Mouse (Mus musculus) forebrain, embryonic 15.5 days (tissue): ENCODE results near the gene Piga. TPM values are rescaled to one million over a fixed set of nuclear protein-coding genes. Genes with fewer than 3 reads are reported as not detected.
A peak's percentile ranks its signal among the peaks of the same experiment; 100 is the strongest.

Source experiments
- ATAC-seq: fragments of 200-750 bp; cut with Nextera tagmentation; replicated peaks from 2 replicates; pipeline ENCODE4 v1.8.0; 2017; ENCODE audit warnings: mild to moderate bottlenecking, moderate TSS enrichment, moderate library complexity
- H3K27ac ChIP-seq: fragments of 300-500 bp; sonication (generic); replicated peaks from 2 replicates; pipeline ENCODE4 v1.5.1; 2015; ENCODE audit warnings: mild to moderate bottlenecking, inconsistent platforms
- H3K27me3 ChIP-seq: fragments of 300-500 bp; sonication (generic); 2 replicates; pipeline ENCODE4 v1.6.1; 2015; ENCODE audit warnings: inconsistent platforms
- H3K36me3 ChIP-seq: fragments of 300-500 bp; sonication (generic); 2 replicates; pipeline ENCODE4 v1.6.1; 2015; ENCODE audit warnings: mild to moderate bottlenecking, inconsistent platforms
- H3K4me1 ChIP-seq: fragments of 300-500 bp; sonication (generic); 2 replicates; pipeline ENCODE4 v1.6.1; 2015; ENCODE audit warnings: inconsistent platforms
- H3K4me2 ChIP-seq: fragments of 300-500 bp; sonication (generic); replicated peaks from 2 replicates; pipeline ENCODE4 v1.6.1; 2015; ENCODE audit warnings: mild to moderate bottlenecking, inconsistent platforms
- H3K4me3 ChIP-seq: fragments of 300-500 bp; sonication (generic); 2 replicates; pipeline ENCODE4 v1.5.1; 2015; ENCODE audit warnings: mild to moderate bottlenecking, inconsistent platforms
- H3K9ac ChIP-seq: fragments of 300-500 bp; sonication (generic); replicated peaks from 2 replicates; pipeline ENCODE4 v1.6.1; 2015; ENCODE audit warnings: mild to moderate bottlenecking, inconsistent platforms
- H3K9me3 ChIP-seq: fragments of 300-500 bp; sonication (generic); 2 replicates; pipeline ENCODE4 v1.6.1; 2016; ENCODE audit warnings: inconsistent platforms
- WGBS: fragments of 180-500 bp; shearing (Covaris S2); methylation state at CpG from one replicate; pipeline ENCODE4 v1.1.7; 2015; ENCODE audit warnings: mixed read lengths; 5-methylcytosine and 5-hydroxymethylcytosine counted together
- polyA plus RNA-seq: library from polyadenylated mRNA; unstranded; fragments of >200 nt; fragmentation: Nextera tagmentation; extraction: Ambion mirVana; gene quantifications from 2 replicates; pipeline ENCODE4 v1.2.1, GENCODE M21; 2015

Piga gene
- polyA plus RNA-seq, 1 experiment from 2014 or later = 8.0 TPM

DNA sequence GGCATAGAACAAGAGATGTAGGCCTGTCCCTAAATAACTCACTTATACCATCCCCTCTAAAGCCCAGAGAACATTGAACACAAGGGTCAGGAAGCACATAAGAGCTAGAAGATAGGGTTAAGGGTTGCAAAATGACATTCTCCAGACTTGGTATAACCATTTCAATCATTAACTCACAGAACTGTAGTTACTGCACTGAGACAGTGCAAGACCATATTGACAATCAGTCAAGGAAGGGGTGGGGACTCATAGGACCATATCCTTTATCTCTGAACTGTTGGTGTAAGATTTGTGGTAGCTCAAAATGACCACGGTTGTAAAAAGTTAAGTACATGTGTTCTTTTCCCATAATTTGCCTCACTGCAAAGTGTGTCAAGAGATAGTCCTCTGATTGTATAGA, 9.0 kb upstream of the Piga start:
- Histone ChIP-seq H3K4me2 (no peak overlapping the region), H3K9ac (no peak overlapping the region), H3K36me3 (no peaks in the 10 kb centered on the region), H3K4me3 (no peak overlapping the region), H3K9me3 (no peaks in the 10 kb centered on the region), H3K27ac (no peak overlapping the region), H3K4me1 (no peaks in the 10 kb centered on the region), H3K27me3 (no peaks in the 10 kb centered on the region)
- 75% methylated on average over 1 of the region's 1 CpGs for WGBS
- no peak for ATAC-seq

DNA sequence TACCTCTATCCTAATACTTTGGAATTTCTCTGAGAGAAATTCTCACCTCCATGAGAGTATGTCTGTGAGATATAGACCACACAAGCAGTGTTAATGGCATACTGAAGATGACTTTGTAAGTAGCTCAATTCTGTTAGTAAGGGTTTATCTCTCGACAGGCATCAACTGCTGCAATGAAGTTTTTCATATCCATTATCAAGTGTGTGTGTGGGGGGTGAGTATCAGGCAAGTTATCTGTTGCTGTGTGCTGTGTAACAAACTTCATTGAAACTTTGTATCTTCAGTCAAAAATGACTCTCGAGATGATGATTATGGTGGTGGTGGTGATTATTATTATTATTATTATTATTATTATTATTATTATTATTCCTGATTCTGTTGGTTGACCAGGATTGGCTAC, 2.8 kb upstream of the Piga start:
- Histone ChIP-seq H3K36me3 (no peaks in the 10 kb centered on the region), H3K9me3 (no peaks in the 10 kb centered on the region), H3K27me3 (no peaks in the 10 kb centered on the region), H3K9ac (no peak overlapping the region), H3K4me3 (no peak overlapping the region), H3K4me1 (peaks cover 11% of the 10 kb centered on the region), H3K27ac (no peak overlapping the region), H3K4me2 (no peak overlapping the region)
- 86% methylated on average over 2 of the region's 2 CpGs for WGBS
- ATAC-seq = no peak

DNA sequence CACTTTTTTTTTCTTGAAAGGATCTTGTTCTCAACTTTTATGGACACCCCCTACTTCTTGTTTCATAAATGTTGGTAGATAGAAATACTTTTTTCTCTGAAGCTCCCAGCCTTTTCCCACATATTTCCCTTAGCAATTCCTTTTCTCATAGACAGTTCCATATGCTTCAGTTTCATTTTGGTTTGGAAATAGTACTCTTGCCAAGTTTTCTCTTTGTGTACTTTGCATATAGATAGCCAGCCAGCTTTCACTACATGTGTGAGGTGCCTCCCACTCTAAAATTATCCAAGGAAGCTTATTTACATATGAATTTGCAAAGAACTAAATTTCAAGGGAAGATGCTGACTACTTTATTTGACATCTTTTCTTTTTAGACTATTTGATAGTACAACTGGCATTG, 1.6 kb upstream of the Piga start:
- ATAC-seq = no peak
- Histone ChIP-seq H3K27me3 (no peaks in the 10 kb centered on the region), H3K4me3 (no peak overlapping the region), H3K9ac (no peak overlapping the region), H3K4me2 (no peak overlapping the region), H3K4me1 (peaks cover 11% of the 10 kb centered on the region), H3K36me3 (no peaks in the 10 kb centered on the region), H3K27ac (no peak overlapping the region), H3K9me3 (no peaks in the 10 kb centered on the region)

DNA sequence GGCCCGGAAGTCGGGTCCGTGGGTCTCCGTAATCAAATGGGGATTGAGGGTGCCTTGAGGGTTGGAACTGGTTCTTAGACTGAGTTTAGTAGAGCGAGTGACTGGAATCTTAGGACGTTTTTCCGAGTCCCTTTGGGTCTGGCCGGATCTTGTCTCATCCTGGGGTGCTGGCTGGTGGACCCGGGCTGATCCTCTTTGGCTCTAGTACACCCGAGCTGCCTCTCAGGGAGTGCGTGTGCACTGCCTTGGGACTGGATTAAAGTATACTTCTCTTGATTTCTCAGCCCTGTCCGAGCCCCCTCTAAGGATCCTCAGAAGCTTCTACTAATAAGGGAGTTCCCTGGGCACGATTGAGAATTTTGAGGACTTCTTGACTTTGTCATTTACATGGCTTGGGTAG, 368 bp downstream of the Piga start:
- Histone ChIP-seq H3K36me3 (no peaks in the 10 kb centered on the region), H3K27ac (peak overlapping the region; percentile 57; the same call in 1 of the 2 replicates), H3K9me3 (no peaks in the 10 kb centered on the region), H3K27me3 (no peaks in the 10 kb centered on the region), H3K4me1 (peaks cover 11% of the 10 kb centered on the region), H3K9ac (peak overlapping the region; percentile 50), H3K4me3 (peak overlapping the region; percentile 59), H3K4me2 (peak overlapping the region; percentile 52)
- peak; percentile 30; the same call in 1 of the 2 replicates for ATAC-seq
- 17% methylated on average over 13 of the region's 13 CpGs for WGBS

DNA sequence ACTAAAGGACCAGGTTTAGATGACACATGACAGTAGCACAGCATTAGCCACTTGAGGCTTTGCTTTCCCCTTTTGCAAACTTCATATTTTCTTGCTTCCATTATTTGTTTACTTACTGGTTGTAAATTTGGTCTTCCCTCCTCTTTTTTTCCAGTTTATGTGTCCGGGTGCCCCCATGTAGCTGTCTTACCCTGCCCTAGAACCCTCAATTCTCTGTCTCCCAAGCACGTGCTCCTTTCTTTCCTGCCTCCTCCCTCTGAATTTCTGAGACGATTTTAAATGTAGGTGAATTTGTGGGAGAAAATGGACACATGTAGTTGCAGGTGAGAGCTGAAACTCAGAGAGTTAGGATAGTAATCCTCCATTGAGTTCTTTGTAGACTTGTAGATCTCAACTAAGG, 931 bp downstream of the Piga start:
- Histone ChIP-seq H3K9ac (peak overlapping the region; percentile 50), H3K27me3 (no peaks in the 10 kb centered on the region), H3K4me3 (peak overlapping the region; percentile 59), H3K4me1 (peaks cover 11% of the 10 kb centered on the region), H3K4me2 (peak overlapping the region; percentile 52), H3K36me3 (no peaks in the 10 kb centered on the region), H3K9me3 (no peaks in the 10 kb centered on the region), H3K27ac (no peak overlapping the region)
- no peak for ATAC-seq
- 57% methylated on average over 3 of the region's 3 CpGs for WGBS

DNA sequence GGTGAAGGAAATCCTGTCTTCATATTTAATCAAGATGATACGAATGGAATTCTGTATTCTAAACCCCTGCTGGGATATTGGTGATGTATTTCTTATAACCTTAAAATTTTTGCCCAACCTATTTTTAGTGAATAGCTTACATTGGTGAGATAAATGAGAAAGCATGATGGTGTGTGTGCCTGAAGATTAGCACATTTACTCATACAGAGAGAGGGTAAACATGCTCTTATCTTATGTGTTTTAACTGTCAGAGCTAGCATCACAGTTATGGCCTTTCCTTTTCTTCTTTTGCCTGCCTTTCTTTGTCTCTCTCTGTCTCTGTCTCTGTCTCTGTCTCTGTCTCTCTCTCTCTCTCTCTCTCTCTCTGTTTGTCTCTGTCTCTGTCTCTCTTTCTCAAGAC, 5.2 kb downstream of the Piga start:
- no peaks in the 10 kb centered on the region for H3K27me3 ChIP-seq
- no peak overlapping the region for H3K4me2 ChIP-seq
- whole genome bisulfite sequencing = 85% methylated on average over 1 of the region's 1 CpGs
- H3K4me3 ChIP-seq = no peak overlapping the region
- no peak overlapping the region for H3K27ac ChIP-seq
- H3K9ac ChIP-seq = no peak overlapping the region
- peaks cover 3% of the 10 kb centered on the region; the same call in 1 of the 2 replicates for H3K36me3 ChIP-seq
- H3K9me3 ChIP-seq = no peaks in the 10 kb centered on the region
- H3K4me1 ChIP-seq = peaks cover 11% of the 10 kb centered on the region
- ATAC-seq = no peak

DNA sequence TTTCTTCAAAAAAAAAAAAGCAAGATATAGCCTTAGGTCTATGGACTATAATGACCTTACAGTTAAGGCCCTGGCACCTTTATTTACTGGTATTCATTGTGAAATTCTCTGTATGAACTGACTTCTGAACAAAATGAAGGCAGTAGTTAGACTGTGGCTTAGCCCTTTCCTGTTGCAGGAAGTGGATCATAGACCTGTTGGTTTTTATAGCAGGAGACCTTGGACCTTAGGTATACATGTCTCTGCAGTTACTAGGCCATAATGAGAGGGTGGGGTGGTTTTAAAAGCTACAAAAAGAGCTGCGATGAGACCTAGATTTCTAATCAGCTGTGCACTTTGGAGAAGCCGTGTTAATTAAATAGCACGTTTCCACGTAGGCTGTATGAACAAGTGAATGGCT, 7.7 kb downstream of the Piga start:
- H3K4me2 ChIP-seq = no peak overlapping the region
- peaks cover 9% of the 10 kb centered on the region; the same call in 1 of the 2 replicates for H3K36me3 ChIP-seq
- H3K27me3 ChIP-seq = no peaks in the 10 kb centered on the region
- H3K9ac ChIP-seq = no peak overlapping the region
- no peak overlapping the region for H3K4me3 ChIP-seq
- no peak for ATAC-seq
- WGBS = 95% methylated on average over 4 of the region's 4 CpGs
- no peak overlapping the region for H3K27ac ChIP-seq
- H3K9me3 ChIP-seq = no peaks in the 10 kb centered on the region
- no peaks in the 10 kb centered on the region for H3K4me1 ChIP-seq

DNA sequence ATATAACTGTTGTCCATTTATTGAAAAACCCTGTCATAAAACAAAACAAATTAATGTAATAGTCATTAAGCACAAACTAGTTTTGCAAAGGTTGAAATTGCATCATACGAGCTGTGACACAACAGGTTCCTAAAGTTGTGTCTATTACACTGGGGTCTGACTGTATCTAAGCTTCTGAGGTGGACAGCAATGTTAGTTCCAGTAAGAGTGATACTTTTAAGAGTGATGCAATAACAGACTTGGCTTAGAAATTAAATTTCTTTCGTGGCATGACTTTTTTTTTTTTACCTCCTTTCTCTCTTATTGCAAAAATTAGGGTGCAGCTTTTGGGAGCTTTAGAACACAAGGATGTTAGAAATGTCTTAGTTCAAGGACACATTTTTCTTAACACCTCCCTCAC, 8.6 kb downstream of the Piga start:
- no peaks in the 10 kb centered on the region for H3K9me3 ChIP-seq
- 90% methylated on average over 2 of the region's 2 CpGs for WGBS
- H3K4me3 ChIP-seq = no peak overlapping the region
- H3K27ac ChIP-seq = no peak overlapping the region
- H3K27me3 ChIP-seq = no peaks in the 10 kb centered on the region
- peaks cover 9% of the 10 kb centered on the region; the same call in 1 of the 2 replicates for H3K36me3 ChIP-seq
- no peak for ATAC-seq
- H3K4me2 ChIP-seq = no peak overlapping the region
- no peak overlapping the region for H3K9ac ChIP-seq
- no peaks in the 10 kb centered on the region for H3K4me1 ChIP-seq

DNA sequence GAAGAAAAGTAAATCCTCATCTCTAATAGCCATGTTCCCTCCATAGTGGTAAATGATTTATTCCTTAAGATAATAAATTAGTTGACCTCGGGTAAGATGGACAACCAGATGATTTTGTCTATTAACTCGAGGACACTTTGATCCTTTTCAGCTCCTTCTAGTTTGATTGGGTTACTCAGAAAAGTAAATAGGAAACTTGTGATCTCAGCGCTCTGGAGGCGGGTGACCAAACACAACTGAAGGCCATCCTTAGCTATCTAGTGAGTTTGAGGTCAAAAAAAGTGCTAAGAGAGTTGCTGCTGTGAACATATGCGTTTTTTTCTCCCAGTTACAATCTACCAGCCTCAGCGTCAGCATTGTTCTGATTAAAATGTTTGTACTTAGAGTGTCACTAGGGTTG, 11.0 kb downstream of the Piga start:
- no peak overlapping the region for H3K27ac ChIP-seq
- no peak overlapping the region for H3K4me3 ChIP-seq
- 90% methylated on average over 6 of the region's 6 CpGs for WGBS
- H3K4me1 ChIP-seq = no peaks in the 10 kb centered on the region
- H3K9ac ChIP-seq = no peak overlapping the region
- no peak for ATAC-seq
- peaks cover 9% of the 10 kb centered on the region; the same call in 1 of the 2 replicates for H3K36me3 ChIP-seq
- no peak overlapping the region for H3K4me2 ChIP-seq
- H3K9me3 ChIP-seq = no peaks in the 10 kb centered on the region
- H3K27me3 ChIP-seq = no peaks in the 10 kb centered on the region

DNA sequence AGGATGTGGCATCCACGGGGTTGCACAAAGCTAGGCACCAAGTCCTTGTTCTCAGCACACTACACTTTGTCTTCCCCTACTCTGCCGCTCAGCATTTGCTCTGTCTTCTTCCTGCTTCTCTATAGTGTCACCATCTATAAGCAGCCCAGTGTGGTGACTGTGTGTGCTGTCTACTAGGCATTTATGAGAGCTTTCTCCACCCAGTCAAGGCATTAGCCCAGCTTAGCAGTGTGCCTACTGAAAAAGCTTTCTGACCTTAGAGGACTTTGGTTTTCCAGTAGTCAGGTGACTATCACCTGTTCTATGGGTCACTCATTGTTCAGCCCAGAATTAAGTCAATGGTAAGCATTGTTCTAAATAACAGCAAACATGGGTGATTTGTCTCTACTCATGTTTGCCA, 11.5 kb downstream of the Piga start:
- Histone ChIP-seq H3K36me3 (peaks cover 9% of the 10 kb centered on the region; the same call in 1 of the 2 replicates), H3K27ac (no peak overlapping the region), H3K27me3 (no peaks in the 10 kb centered on the region), H3K4me2 (no peak overlapping the region), H3K4me3 (no peak overlapping the region), H3K9ac (no peak overlapping the region), H3K9me3 (no peaks in the 10 kb centered on the region), H3K4me1 (no peaks in the 10 kb centered on the region)
- no peak for ATAC-seq
- WGBS = 92% methylated on average over 2 of the region's 2 CpGs

DNA sequence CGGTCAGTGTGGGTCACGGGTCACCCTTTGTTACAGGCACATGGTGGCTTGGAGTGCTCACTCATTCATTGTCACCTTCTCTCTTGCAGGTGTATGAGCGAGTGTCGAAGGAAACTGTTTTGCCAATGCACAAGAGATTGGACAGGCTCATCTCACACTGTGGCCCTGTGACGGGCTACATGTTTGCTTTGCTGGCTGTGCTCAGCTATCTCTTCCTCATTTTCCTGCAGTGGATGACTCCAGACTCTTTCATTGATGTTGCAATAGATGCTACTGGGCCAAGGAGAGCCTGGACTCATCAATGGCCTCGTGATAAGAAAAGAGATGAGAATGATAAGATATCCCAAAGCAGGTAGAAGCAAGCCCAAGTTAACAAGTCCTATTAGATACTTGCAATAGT, 12.0 kb downstream of the Piga start:
- Histone ChIP-seq H3K9me3 (no peaks in the 10 kb centered on the region), H3K9ac (no peak overlapping the region), H3K27ac (no peak overlapping the region), H3K36me3 (peaks cover 9% of the 10 kb centered on the region; the same call in 1 of the 2 replicates), H3K4me2 (no peak overlapping the region), H3K27me3 (no peaks in the 10 kb centered on the region), H3K4me3 (no peak overlapping the region), H3K4me1 (no peaks in the 10 kb centered on the region)
- WGBS = 93% methylated on average over 6 of the region's 6 CpGs
- ATAC-seq = no peak

DNA sequence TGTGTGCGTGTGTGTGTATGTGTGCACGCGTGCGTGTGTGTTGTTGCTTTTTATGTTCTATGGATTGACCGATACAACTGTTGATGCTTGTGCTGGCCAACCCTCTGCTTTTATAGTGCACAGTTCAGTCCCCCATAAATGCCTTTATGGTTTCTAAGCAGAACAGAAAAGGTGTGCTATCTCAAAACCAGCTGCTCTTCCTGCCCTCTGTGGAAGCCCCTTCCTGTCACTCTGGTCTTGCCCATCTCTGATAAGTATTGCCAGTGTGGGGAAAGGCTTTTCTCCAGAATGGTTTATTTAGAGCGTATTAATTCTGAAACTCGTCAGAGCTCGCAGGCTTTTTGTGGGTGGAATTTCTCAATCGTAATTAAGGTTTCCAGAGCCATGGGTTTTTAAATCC, 13.1 kb downstream of the Piga start:
- no peaks in the 10 kb centered on the region for H3K27me3 ChIP-seq
- no peaks in the 10 kb centered on the region for H3K4me1 ChIP-seq
- H3K27ac ChIP-seq = no peak overlapping the region
- H3K4me3 ChIP-seq = no peak overlapping the region
- H3K9ac ChIP-seq = no peak overlapping the region
- peaks cover 9% of the 10 kb centered on the region; the same call in 1 of the 2 replicates for H3K36me3 ChIP-seq
- no peaks in the 10 kb centered on the region for H3K9me3 ChIP-seq
- ATAC-seq = no peak
- WGBS = 96% methylated on average over 9 of the region's 9 CpGs
- no peak overlapping the region for H3K4me2 ChIP-seq

DNA sequence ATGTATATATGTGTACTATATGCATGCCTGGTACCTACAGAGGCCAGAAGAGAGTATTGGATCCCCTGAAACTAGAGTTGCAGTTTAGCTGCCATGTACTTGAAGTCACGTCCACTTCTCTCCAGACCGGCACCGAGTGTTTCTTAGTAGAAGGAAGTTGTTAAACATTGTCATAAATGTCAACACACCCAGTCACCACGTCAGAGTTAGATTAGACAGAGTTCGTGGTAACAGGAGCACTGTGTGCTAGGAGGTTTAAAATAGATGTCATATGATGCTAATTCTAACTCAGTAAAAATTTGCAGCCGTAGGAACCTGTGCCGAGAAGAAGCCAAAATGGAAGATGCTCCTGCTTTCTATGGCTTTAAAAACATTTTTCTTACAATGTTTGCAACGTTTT, 17.1 kb downstream of the Piga start, which contains the start of gene Asb11:
Gene Asb11, plus strand, starts transcription at position 286 of the 400 bp plus-strand sequence.
- no peaks in the 10 kb centered on the region for H3K4me1 ChIP-seq
- 0 out of 2 replicates have a peak, but pooled peaks cover 2% of the 10 kb centered on the region for H3K36me3 ChIP-seq
- no peak within 1 kb of the TSS for H3K4me3 ChIP-seq
- H3K4me2 ChIP-seq = no peak within 1 kb of the TSS
- H3K9ac ChIP-seq = no peak within 1 kb of the TSS
- H3K27me3 ChIP-seq = no peaks in the 10 kb centered on the region
- H3K27ac ChIP-seq = no peak within 1 kb of the TSS
- ATAC-seq = no peak
- no peaks in the 10 kb centered on the region for H3K9me3 ChIP-seq
- 80% methylated on average over 8 of the region's 8 CpGs for WGBS
